ENCODE assay signal across 8 mouse cellular contexts in the genomic region with DNA sequence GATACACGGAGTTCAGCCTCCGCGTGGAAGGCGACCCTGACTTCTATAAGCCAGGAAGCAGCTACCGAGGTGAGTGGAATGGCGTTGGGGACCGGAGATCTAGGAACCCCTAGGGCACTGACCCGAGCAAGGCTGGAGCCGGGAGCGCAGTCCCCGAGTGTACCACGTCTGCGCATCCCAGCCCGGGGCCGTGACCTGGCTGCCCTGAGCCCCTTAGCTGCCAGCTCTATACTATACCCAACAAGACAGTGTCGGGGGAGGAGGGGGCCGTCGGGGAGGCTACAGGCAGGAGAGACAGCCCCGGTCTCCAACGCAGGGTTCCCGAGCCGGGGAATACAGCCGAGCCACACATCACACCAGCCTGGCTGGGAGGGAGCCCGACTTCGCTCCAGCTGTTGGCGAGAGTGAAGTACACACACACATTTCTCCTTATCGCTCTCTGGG. TPM values are rescaled to one million over a fixed set of nuclear protein-coding genes. Genes with fewer than 3 reads are reported as not detected.
DNase-seq lines count a peak whose midpoint lies in the region; ATAC-seq lines count a peak whose summit lies in the region.

No protein-coding gene starts in this region.

- H3K27ac ChIP-seq in kidney, embryonic 15.5 days: no peak overlapping the region
- peak overlapping the region; percentile 83 for H3K27ac ChIP-seq in forebrain, embryonic 10.5 days
- H3K27ac ChIP-seq in hindbrain, embryonic 16.5 days (ENCODE audit: low read depth, low read length): peak overlapping the region; percentile 72

- H3K4me1 ChIP-seq in kidney, embryonic 15.5 days: peaks cover 26% of the 10 kb centered on the region
- peaks cover 59% of the 10 kb centered on the region for H3K4me1 ChIP-seq in forebrain, embryonic 10.5 days
- peaks cover 8% of the 10 kb centered on the region for H3K4me1 ChIP-seq in hindbrain, embryonic 16.5 days (ENCODE audit: control insufficient read depth, insufficient read depth, low read depth, low read length)
- H3K4me1 ChIP-seq in megakaryocyte, embryonic 14.5 days: peaks cover 12% of the 10 kb centered on the region

- no peaks in the 10 kb centered on the region for H3K36me3 ChIP-seq in kidney, embryonic 15.5 days
- H3K36me3 ChIP-seq in forebrain, embryonic 10.5 days (replicated peaks): no peaks in the 10 kb centered on the region
- H3K36me3 ChIP-seq in hindbrain, embryonic 16.5 days (ENCODE audit: control insufficient read depth, insufficient read depth, low read length): no peaks in the 10 kb centered on the region
- no peaks in the 10 kb centered on the region for H3K36me3 ChIP-seq in megakaryocyte, embryonic 14.5 days (replicated peaks; ENCODE audit: low read length)

- peak; percentile 63 for ATAC-seq in kidney, embryonic 15.5 days (replicated peaks; ENCODE audit: low FRiP score)
- ATAC-seq in hindbrain, embryonic 16.5 days: peak; percentile 43

- H3K4me2 ChIP-seq in kidney, embryonic 15.5 days: peak overlapping the region; percentile 95
- H3K4me2 ChIP-seq in hindbrain, embryonic 16.5 days (ENCODE audit: low read length): peak overlapping the region; percentile 95

- no peaks in the 10 kb centered on the region for H3K9me3 ChIP-seq in kidney, embryonic 15.5 days (replicated peaks)
- H3K9me3 ChIP-seq in forebrain, embryonic 10.5 days: peaks cover 12% of the 10 kb centered on the region; the same call in 1 of the 2 replicates
- peaks cover 5% of the 10 kb centered on the region for H3K9me3 ChIP-seq in hindbrain, embryonic 16.5 days (ENCODE audit: control insufficient read depth, low read length)
- peaks cover 13% of the 10 kb centered on the region for H3K9me3 ChIP-seq in megakaryocyte, embryonic 14.5 days

- DNase-seq in kidney, adult 11 months: no peak
- DNase-seq in ZHBTc4 (ENCODE audit: low read depth, low spot score) (peak; percentile 47), MN1 (ENCODE audit: low spot score) (no peak)
- DNase-seq in forebrain, embryonic 10.5 days (ENCODE audit: extremely low spot score, low spot score): peak; percentile 62
- peak; percentile 44 for DNase-seq in testis, postnatal 10 days (ENCODE audit: low spot score)

- H3K27me3 ChIP-seq in kidney, embryonic 15.5 days: peaks cover 57% of the 10 kb centered on the region
- H3K27me3 ChIP-seq in forebrain, embryonic 10.5 days (ENCODE audit: poor library complexity, severe bottlenecking): peaks cover 80% of the 10 kb centered on the region
- no peaks in the 10 kb centered on the region; the same call in 1 of the 2 replicates for H3K27me3 ChIP-seq in hindbrain, embryonic 16.5 days (replicated peaks; ENCODE audit: control insufficient read depth, insufficient read depth, low read length)
- peaks cover 56% of the 10 kb centered on the region for H3K27me3 ChIP-seq in megakaryocyte, embryonic 14.5 days (replicated peaks)

- WGBS in kidney, embryonic 15.5 days: 1% methylated on average over 27 of the region's 27 CpGs
- under 1% methylated on average over 27 of the region's 27 CpGs for WGBS in forebrain, embryonic 10.5 days
- WGBS in hindbrain, embryonic 16.5 days: under 1% methylated on average over 26 of the region's 27 CpGs

- H3K4me3 ChIP-seq in kidney, embryonic 15.5 days (replicated peaks): peak overlapping the region; percentile 54
- H3K4me3 ChIP-seq in forebrain, embryonic 10.5 days: peak overlapping the region; percentile 67
- peak overlapping the region; percentile 60 for H3K4me3 ChIP-seq in hindbrain, embryonic 16.5 days (ENCODE audit: low read length)
- peak overlapping the region; percentile 52 for H3K4me3 ChIP-seq in megakaryocyte, embryonic 14.5 days (replicated peaks)

- peak overlapping the region; percentile 47 for H3K9ac ChIP-seq in kidney, embryonic 15.5 days
- H3K9ac ChIP-seq in hindbrain, embryonic 16.5 days (ENCODE audit: low read depth, low read length): peak overlapping the region; percentile 66

RNA-seq across cellular contexts. Expression of gene Spon1, which starts 0.7 kb away (rescaled TPM):
- 12.8 and 13.9 TPM in 2 replicates for polyA plus RNA-seq in kidney, embryonic 15.5 days (2015; fragmentation: Nextera tagmentation; extraction: Ambion mirVana)
- 10.3 and 12.9 TPM in 2 replicates for polyA plus RNA-seq in forebrain, embryonic 10.5 days (2016; fragmentation: Nextera tagmentation; extraction: Ambion mirVana)
- 64.3 and 77.1 TPM in 2 replicates for polyA plus RNA-seq in hindbrain, embryonic 16.5 days (2015; fragmentation: Nextera tagmentation; extraction: Ambion mirVana)
- polyA plus RNA-seq in megakaryocyte, embryonic 14.5 days (2012; ENCODE audit: insufficient read depth, low replicate concordance): not detected in 2 replicates

Comparison
In these comparisons a context has a peak if more than half of its experiments do, and no peak if none do; other contexts are left out.
1. DNase-seq: peak in ZHBTc4 (single experiment), forebrain, embryonic 10.5 days (single experiment) and testis, postnatal 10 days (single experiment); none in kidney, adult 11 months (single experiment) and MN1 (single experiment).
2. RNA of gene Spon1, which starts 0.7 kb away (polyA plus RNA-seq): 64.3 to 77.1 TPM in hindbrain, embryonic 16.5 days, 12.8 to 13.9 TPM in kidney, embryonic 15.5 days and 10.3 to 12.9 TPM in forebrain, embryonic 10.5 days; not detected in megakaryocyte, embryonic 14.5 days; every median in the first group is over 10 times any median in the second.
3. Peak in every context shown above with its lines, with median percentiles within 50 percentile points of each other: H3K4me3 ChIP-seq.